Mouse (Mus musculus): ENCODE results near the gene Ankrd13c. TPM values are rescaled to one million over a fixed set of nuclear protein-coding genes. Genes with fewer than 3 reads are reported as not detected.

Gene Ankrd13c
- total RNA-seq, 4 experiments from 2014 or later: 24.3 to 30.1 (median 28.5) TPM

Other genes with a start within 250 kb of the Ankrd13c start
- gene Cth, start 22.2 kb upstream of the Ankrd13c start, total RNA-seq (2022): 1 to 10 TPM; 2.4 to 6.0 (median 4.6) TPM
- 10 to 100 TPM; 32.2 to 45.6 (median 37.9) TPM for gene Srsf11, start 89.4 kb downstream of the Ankrd13c start, total RNA-seq (2022)
- gene Lrrc40, start 89.4 kb downstream of the Ankrd13c start, total RNA-seq (2022): 10 to 100 TPM in 3 of 4 experiments, 1 to 10 TPM in 1; 9.5 to 12.8 (median 11.5) TPM